Mouse (Mus musculus) kidney, embryonic 14.5 days (tissue): Measurements from ENCODE around the gene Cyp51. TPM values are rescaled to one million over a fixed set of nuclear protein-coding genes. Genes with fewer than 3 reads are reported as not detected.
"Not testable (repeated sequence)": the region's sequence is repeated elsewhere in the genome, so short reads cannot be mapped to it uniquely, and the experiment has no call there.

Experiments
- ATAC-seq: fragments of 200-750 bp; cut with Nextera tagmentation; 2 replicates; pipeline ENCODE4 v1.8.0; 2017; ENCODE audit warnings: moderate number of reproducible peaks, mild to moderate bottlenecking, moderate TSS enrichment, moderate library complexity; ENCODE audit not compliant: low FRiP score, low TSS enrichment
- H3K27ac ChIP-seq: fragments of 300-500 bp; sonication (generic); 2 replicates; pipeline ENCODE4 v1.5.1; 2014; ENCODE audit warnings: low read depth, mild to moderate bottlenecking, low read length, moderate library complexity, mixed read lengths
- H3K27me3 ChIP-seq: fragments of 300-500 bp; sonication (generic); 2 replicates; pipeline ENCODE4 v1.6.1; 2014; ENCODE audit warnings: mild to moderate bottlenecking, low read length; ENCODE audit not compliant: control insufficient read depth, insufficient read depth
- H3K36me3 ChIP-seq: fragments of 300-500 bp; sonication (generic); 2 replicates; pipeline ENCODE4 v1.6.1; 2014; ENCODE audit warnings: low read length, mixed read lengths; ENCODE audit not compliant: control insufficient read depth, insufficient read depth
- H3K4me1 ChIP-seq: fragments of 300-500 bp; sonication (generic); 2 replicates; pipeline ENCODE4 v1.6.1; 2014; ENCODE audit warnings: low read length, mixed read lengths; ENCODE audit not compliant: control insufficient read depth, insufficient read depth
- H3K4me2 ChIP-seq: fragments of 300-500 bp; sonication (generic); replicated peaks from 2 replicates; pipeline ENCODE4 v1.6.1; 2014; ENCODE audit warnings: low read depth, mild to moderate bottlenecking, low read length
- H3K4me3 ChIP-seq: fragments of 300-500 bp; sonication (generic); 2 replicates; pipeline ENCODE4 v1.5.1; 2014; ENCODE audit warnings: mild to moderate bottlenecking, low read length
- H3K9ac ChIP-seq: fragments of 300-500 bp; sonication (generic); 2 replicates; pipeline ENCODE4 v1.6.1; 2014; ENCODE audit warnings: low read depth, mild to moderate bottlenecking, low read length, moderate library complexity
- H3K9me3 ChIP-seq: fragments of 300-500 bp; sonication (generic); 2 replicates; pipeline ENCODE4 v1.6.1; 2016; ENCODE audit warnings: low read length; ENCODE audit not compliant: control insufficient read depth
- WGBS: fragments of 180-500 bp; shearing (Covaris S2); extraction: QIAGEN DNeasy Blood & Tissue Kit; methylation state at CpG from one replicate; pipeline ENCODE4 v1.1.7; 2014; 5-methylcytosine and 5-hydroxymethylcytosine counted together
- polyA plus RNA-seq: library from polyadenylated mRNA; unstranded; fragments of >200 nt; fragmentation: Nextera tagmentation; extraction: Ambion mirVana; gene quantifications from 2 replicates; pipeline ENCODE4 v1.2.1, GENCODE M21; 2014

Cyp51 gene
- 42.4 and 82.3 TPM in 2 replicates for polyA plus RNA-seq

GRCm38 (mm10) chr5:4104341-4105040 is at the start of gene Cyp51:
Gene Cyp51, minus strand, starts transcription at chr5:4104746.
- ATAC-seq = peak; percentile 99
- Histone ChIP-seq H3K4me1 (peaks cover 11% of the 10 kb centered on the region; the same call in 1 of the 2 replicates), H3K9me3 (no peaks in the 10 kb centered on the region; the same call in 1 of the 2 replicates), H3K4me2 (peak within 1 kb of the TSS; percentile 63), H3K27me3 (no peaks in the 10 kb centered on the region), H3K4me3 (peak within 1 kb of the TSS; percentile 93), H3K36me3 (peaks cover 29% of the 10 kb centered on the region), H3K9ac (peak within 1 kb of the TSS; percentile 87), H3K27ac (peak within 1 kb of the TSS; percentile 92)
- under 1% methylated on average over 57 of the region's 59 CpGs for WGBS

GRCm38 (mm10) chr5:4112570-4113098 is 8.1 kb upstream of the Cyp51 start:
- Histone ChIP-seq H3K4me1 (no peaks in the 10 kb centered on the region), H3K27ac (no peak overlapping the region), H3K4me3 (no peak overlapping the region), H3K4me2 (no peak overlapping the region), H3K9me3 (no peaks in the 10 kb centered on the region), H3K9ac (no peak overlapping the region), H3K36me3 (no peaks in the 10 kb centered on the region), H3K27me3 (no peaks in the 10 kb centered on the region)
- ATAC-seq = no peak
- 96% methylated on average over 5 of the region's 5 CpGs for WGBS

GRCm38 (mm10) chr5:4107056-4107455 is 2.5 kb upstream of the Cyp51 start:
- not testable (repeated sequence) for H3K36me3 ChIP-seq, ATAC-seq, H3K9me3 ChIP-seq, H3K27ac ChIP-seq, H3K9ac ChIP-seq, H3K4me3 ChIP-seq, H3K4me2 ChIP-seq, H3K27me3 ChIP-seq
- peaks cover 11% of the 10 kb centered on the region; the same call in 1 of the 2 replicates for H3K4me1 ChIP-seq
- 74% methylated on average over 7 of the region's 7 CpGs for WGBS

- no peak overlapping the region for H3K27ac ChIP-seq
- H3K4me2 ChIP-seq = no peak overlapping the region
- H3K4me3 ChIP-seq = no peak overlapping the region
- peaks cover 17% of the 10 kb centered on the region for H3K36me3 ChIP-seq
- H3K4me1 ChIP-seq = peaks cover 11% of the 10 kb centered on the region; the same call in 1 of the 2 replicates
- no peak for ATAC-seq
- H3K9ac ChIP-seq = no peak overlapping the region
- 91% methylated on average over 2 of the region's 2 CpGs for WGBS
- H3K27me3 ChIP-seq = no peaks in the 10 kb centered on the region
- no peaks in the 10 kb centered on the region; the same call in 1 of the 2 replicates for H3K9me3 ChIP-seq
Observed at GRCm38 (mm10) chr5:4105651-4106186, 1.2 kb upstream of the Cyp51 start.

GRCm38 (mm10) chr5:4103626-4104340 is 763 bp downstream of the Cyp51 start:
- H3K9me3 ChIP-seq = no peaks in the 10 kb centered on the region; the same call in 1 of the 2 replicates
- H3K4me2 ChIP-seq = peak overlapping the region; percentile 63
- WGBS = under 1% methylated on average over 41 of the region's 41 CpGs
- ATAC-seq = peak; percentile 72
- peak overlapping the region; percentile 92; the same call in 1 of the 2 replicates for H3K27ac ChIP-seq
- no peaks in the 10 kb centered on the region for H3K27me3 ChIP-seq
- peak overlapping the region; percentile 93 for H3K4me3 ChIP-seq
- peak overlapping the region; percentile 87 for H3K9ac ChIP-seq
- peaks cover 36% of the 10 kb centered on the region for H3K36me3 ChIP-seq
- H3K4me1 ChIP-seq = peaks cover 11% of the 10 kb centered on the region; the same call in 1 of the 2 replicates

GRCm38 (mm10) chr5:4101770-4102169 is 2.8 kb downstream of the Cyp51 start:
- Histone ChIP-seq H3K4me3 (no peak overlapping the region), H3K9ac (no peak overlapping the region), H3K9me3 (no peaks in the 10 kb centered on the region; the same call in 1 of the 2 replicates), H3K27me3 (no peaks in the 10 kb centered on the region), H3K4me2 (no peak overlapping the region), H3K4me1 (peaks cover 11% of the 10 kb centered on the region; the same call in 1 of the 2 replicates), H3K27ac (no peak overlapping the region), H3K36me3 (peaks cover 40% of the 10 kb centered on the region)
- 99% methylated on average over 2 of the region's 2 CpGs for WGBS
- ATAC-seq = no peak

- no peak overlapping the region for H3K4me3 ChIP-seq
- no peak overlapping the region for H3K27ac ChIP-seq
- H3K27me3 ChIP-seq = no peaks in the 10 kb centered on the region
- H3K9ac ChIP-seq = no peak overlapping the region
- peaks cover 40% of the 10 kb centered on the region for H3K36me3 ChIP-seq
- no peaks in the 10 kb centered on the region; the same call in 1 of the 2 replicates for H3K9me3 ChIP-seq
- no peak for ATAC-seq
- H3K4me1 ChIP-seq = peaks cover 11% of the 10 kb centered on the region; the same call in 1 of the 2 replicates
- 96% methylated on average over 4 of the region's 4 CpGs for WGBS
- H3K4me2 ChIP-seq = no peak overlapping the region
Observed at GRCm38 (mm10) chr5:4101031-4101430, 3.5 kb downstream of the Cyp51 start.

- WGBS = 98% methylated on average over 5 of the region's 5 CpGs
- H3K4me2 ChIP-seq = no peak overlapping the region
- no peak for ATAC-seq
- H3K4me3 ChIP-seq = no peak overlapping the region
- H3K4me1 ChIP-seq = no peaks in the 10 kb centered on the region
- H3K27me3 ChIP-seq = no peaks in the 10 kb centered on the region
- no peaks in the 10 kb centered on the region for H3K9me3 ChIP-seq
- H3K9ac ChIP-seq = no peak overlapping the region
- peaks cover 55% of the 10 kb centered on the region for H3K36me3 ChIP-seq
- no peak overlapping the region for H3K27ac ChIP-seq
Observed at GRCm38 (mm10) chr5:4094471-4094870, 10.1 kb downstream of the Cyp51 start.
